Mouse (Mus musculus): ENCODE measurements around the gene Eef1akmt3.
A peak's percentile ranks its signal among the peaks of the same experiment; 100 is the strongest.

Eef1akmt3 gene

DNA sequence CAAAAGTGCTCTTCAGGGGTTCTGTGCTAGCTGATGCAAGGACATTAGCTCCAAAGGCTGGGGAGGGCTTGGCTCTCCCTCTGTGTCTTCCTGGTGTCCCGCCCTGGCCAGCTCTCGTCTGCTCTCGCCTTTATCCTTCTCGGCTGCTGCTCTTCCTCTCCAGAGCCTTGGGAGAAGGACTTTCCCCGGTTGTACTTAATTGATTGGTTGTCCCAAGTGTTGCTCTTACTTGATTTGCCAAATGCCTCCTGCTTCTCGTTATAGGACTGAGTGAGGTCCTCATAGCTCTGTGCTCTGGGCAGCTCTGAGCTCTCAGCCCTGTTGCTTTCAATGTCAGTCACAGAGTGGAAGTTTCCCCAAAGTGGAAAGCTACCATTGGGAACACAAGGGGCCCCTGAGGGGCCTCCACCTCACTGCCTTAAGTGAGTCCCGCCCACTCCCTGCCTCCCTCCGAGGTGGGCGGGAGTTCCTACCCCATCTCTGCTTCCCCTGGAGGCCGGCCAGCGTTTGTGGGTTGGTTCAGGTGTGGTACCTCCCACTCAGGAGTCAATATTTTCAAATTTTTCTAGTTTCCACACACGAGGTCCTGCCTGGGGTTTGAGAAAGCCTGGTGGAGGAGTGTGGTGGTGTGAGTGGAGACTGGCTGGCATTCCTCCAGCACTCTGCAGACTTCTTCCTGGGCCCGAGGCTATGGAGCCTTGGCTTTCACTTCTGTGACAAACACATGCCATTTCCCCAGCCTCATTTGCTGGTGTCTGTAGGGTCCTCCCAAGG, 43.8 kb downstream of the Eef1akmt3 start:
- DNase-seq: no peak

DNA sequence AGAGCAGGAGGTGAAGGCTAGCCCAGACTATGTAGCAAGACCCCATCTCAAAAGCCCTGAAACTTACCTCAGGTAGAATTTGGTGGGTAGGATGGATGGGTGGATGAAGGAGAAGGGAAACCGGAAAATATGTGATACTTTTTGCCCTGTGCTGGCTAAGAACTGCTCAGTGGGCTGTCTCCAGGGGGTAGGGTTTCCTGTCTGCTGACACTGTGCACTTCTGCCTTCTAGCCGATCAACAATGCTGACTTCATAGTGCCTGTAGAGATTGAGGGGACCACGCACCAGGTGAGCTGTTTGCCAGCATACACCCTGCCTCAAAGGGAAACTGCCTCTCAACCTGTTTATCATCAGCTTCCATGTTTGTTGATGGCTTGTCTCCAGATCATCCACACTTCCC, 47.7 kb downstream of the Eef1akmt3 start:
- no peak for DNase-seq

DNA sequence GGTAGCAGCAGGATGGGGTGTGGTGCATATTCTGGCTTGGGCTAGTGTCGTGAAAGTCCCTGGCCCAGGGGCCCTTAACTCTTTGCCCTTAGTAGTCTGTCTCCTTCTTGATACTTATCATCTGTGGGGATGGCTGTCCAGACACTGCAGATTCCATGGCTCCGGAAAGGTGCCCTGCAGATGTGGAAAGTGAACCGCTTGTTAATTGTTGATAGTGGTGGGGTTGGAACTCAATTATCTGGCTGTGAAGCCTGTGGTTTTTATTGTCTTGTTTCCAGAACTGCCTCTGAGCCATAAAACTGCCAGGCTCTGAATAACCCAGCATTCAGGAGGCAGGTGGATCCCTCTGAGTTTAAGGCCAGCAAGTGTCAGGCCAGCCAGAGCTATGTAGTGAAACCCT, 49.6 kb downstream of the Eef1akmt3 start:
- no peak for DNase-seq

DNA sequence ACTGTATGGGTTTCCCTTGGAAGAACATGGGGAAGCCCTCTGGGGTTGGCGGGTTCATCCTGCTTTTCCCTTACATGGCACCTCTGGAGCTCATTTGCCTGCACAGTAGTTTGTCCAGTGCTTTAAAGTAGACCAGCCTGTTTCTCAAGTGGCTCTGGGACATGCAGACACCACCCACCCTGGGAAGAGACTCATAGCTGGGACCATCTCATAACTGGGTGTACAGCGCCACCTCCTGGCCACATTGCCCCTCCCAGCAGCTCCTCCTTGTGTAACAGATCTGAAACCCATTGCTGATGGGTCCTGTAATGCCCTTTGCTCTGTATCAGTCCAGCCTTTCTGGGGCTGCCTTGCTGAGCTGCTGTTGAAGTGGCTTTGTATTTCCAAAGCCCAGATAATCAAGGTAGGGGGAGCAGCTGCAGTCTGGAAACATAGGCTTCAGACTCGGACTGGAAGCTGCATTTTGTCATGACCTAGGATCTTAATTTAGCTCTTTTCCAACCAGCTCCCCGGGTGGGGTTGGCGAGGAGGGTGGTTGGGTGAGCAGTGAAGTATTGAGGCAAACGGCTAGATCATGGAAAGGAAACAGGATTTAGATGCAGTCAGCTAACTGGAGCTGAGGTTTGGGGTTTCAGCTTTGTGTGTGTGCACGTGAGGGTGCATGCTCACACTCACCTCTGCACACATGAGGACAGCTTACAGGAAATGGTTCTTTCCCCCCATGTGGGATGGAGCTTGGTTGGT, 50.8 kb downstream of the Eef1akmt3 start:
- DNase-seq: peak; percentile 89

DNA sequence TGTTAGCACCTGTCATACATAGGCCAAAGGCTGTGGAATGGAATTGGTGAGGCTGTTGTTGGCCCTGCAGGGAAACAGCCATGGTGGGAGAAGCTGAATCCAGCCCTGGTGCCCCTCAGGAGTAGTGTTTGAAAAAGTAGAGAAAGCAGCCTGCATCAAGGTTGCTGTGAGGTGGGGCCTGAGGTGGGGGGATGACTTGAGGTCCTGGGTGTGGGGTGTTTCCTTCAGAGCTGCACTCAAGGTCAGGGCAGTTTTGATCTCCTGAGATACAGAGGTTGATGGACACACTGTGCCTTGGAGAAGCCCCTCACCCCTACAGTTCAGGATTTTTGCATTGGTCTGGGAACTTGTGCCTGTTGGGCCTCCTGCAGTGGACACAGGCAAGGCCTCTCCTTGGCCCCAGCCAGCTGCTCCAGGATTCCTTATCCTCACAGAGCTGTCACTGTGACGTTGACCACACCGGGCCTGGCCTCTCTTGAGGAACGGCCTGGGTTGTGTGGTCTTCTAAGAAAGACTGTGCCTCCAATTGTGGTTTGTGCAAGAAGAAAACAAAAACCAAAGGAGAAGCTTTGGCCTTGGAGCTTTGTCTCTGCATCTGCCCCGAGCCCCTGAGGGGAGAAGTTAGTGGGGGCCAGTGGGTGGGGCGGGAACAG, 52.7 kb downstream of the Eef1akmt3 start:
- no peak for DNase-seq

DNA sequence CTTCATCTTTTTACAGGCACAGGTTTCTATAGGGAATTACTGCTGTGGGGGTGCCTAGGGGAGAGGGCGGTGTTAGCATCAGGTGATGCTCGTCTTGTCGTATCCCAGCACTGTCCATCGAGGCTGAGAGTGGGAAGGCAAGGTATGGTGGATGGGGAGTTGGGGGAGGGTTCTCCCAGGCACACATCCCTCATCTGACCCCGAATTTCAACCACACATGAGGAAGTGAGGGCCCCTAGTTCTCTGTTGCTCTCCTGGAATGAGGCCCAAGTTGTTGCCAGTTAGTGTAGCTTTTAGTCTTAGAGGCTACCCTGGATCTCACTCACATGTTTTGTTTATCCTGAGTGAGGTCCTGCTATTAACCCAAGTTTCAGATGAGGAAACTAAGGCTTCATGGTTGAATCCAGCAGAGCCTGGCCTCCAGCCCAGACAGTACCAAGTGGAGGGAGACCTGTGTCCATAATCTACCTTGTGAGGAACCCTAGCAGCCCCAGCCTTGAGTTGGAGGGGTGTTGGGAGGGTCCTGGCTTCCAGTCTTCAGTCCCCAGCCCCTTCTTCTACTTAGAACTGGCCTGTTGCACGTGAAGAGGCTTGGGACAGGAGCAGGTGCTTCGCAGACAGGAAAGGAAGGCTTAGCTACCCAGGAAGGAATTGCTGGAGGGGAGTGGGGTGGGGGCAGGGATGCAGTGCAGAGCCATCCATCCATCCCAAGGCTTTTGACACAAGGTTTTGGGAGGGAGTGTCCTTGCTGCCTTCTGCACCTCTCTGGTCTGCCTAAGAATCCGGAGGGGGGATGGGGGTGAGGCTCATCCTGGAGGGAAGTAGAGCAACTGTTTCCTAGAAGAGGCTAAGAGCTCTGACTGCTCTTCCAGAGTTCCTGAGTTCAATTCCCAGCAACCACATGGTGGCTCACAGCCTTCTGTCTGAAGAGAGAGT, 53.9 kb downstream of the Eef1akmt3 start:
- no peak for DNase-seq

DNA sequence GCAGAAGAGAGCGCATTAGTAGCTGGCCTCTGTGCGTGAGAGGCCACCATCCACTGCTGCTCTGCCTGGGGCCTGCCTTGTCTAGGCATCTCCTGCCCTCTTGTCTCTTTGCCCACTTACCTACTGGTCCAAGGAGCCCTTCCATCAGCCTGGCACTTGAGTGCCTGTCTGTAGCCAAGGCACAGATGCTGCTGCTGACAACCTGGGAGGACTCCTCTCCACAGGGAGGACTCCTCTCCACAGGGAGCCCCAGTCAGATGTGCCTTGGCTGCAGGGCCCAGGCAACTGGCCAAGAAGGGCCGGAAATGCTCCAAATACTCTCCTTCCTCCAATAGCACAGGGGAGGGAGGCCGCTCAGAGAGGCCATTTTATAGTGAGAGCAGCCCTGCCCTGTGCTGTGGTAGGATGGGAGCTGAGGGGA, 54.8 kb downstream of the Eef1akmt3 start:
- DNase-seq: no peak

DNA sequence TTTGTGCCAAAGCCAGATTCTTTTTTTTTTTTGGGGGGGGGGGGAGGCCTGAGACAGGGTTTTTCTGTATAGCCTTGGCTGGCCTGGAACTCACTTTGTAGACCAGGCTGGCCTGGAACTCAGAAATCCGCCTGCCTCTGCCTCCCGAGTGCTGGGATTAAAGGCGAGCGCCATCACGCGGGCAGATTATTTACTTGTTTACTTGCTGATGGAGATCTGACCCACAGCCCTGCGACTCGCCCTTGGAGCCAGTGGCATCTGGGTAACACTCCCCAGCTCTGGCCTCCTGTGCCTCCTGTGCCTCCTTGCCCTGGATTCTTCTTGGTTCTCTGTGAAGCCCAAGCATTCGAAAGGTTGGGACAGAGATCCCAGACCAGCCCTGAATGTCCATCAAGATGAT, 55.7 kb downstream of the Eef1akmt3 start:
- DNase-seq: no peak

DNA sequence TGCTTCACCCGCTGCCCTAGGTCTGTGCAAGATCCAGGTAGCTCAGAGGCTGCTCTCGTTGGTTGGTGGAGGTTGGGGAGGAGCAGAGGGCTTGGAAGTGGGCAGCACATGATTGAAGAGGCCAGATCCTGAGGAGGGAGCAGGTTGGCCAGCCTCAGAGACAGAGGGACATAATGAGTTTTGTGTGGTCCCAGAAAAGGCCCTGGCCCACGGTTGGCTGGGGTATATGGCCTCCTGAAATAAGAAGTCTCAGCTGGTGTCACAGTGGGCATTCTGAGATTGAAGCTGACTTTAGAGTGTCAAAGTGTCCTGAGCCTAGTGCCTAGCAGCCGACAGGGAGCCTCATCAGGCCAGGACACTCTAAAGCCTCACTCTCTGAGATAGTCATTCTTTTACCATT, 56.2 kb downstream of the Eef1akmt3 start:
- DNase-seq: no peak

DNA sequence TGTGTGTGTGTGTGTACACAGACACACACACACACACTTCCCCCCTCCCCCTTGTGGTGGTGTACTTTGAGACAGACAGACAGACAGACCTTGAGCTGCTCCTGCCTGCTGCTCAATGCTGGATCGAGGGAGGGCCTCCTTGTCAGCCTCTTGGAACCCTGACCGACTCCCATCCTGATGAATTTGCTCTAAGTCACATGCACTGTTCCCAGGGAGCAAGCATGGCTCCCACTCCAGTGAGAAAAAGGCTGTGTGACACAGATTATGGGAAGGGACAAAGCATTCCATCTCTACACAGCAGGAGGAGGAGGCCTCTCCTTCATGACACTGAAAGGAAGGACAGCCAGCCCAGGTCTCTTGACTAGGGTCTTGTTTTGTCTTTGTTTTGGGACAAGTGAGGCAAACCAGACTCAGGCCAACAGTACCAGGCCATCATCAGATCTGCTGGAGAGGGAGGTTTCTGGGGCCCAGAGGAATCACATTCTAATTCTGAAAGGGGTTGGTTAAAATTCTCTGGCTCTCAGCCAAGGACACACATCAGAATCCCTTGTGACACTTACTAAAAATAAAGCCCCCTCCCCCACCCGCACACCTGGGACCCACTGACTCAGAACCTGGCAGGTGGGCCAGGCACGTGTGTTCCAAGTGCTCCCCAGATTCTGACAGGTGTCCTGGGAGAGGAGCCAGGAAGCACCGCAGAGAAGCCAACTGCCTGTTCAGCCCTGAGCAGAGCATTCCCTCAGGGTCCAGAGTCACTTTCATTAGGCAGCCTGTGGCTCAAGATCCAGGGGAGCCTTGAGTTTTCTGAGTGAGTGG, 56.9 kb downstream of the Eef1akmt3 start:
- peak; percentile 25 for DNase-seq

DNA sequence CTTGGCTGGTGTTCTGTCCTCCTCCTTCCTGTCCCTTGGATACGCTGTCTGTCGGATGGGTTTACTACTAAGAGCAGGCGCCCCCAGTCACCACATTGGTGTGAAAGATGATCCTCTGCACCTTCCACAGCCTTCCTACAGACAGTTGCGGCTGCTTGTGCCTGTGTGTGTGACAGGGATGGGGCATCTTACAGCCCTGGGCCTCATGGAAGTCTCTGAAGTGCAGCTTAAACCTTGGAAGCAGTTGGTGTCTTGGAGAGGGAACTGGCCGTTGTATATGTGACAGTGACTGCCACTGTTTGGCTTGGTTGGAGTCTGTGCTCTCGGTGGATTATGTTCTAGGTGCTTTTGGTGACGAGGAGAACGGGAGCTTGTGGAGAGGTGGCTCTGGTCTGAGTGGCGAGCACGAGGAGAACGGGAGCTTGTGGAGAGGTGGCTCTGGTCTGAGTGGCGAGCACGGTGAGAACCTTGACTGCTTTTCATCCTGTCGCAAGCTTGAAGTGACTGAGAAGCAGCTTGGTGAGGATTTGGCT, 58.1 kb downstream of the Eef1akmt3 start:
- DNase-seq: no peak

DNA sequence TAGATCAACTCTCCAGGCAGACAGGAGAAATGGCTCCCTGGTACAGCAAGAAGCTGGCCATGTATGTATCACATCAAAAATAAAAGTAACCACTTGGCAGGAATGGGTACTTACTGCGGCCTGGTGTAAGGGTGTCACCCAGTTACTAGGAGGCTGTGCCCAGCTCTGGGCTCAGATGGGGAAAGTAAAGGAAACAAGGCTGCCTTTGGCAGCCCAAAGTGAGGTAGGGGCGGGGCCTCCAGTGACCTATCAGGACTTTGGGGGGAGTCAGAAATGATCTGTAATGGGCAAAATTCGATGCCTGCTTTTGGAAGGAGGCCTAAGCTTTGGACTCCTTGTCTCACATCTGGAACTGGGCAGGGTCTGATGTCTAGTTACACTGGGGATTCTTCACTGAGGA, 59.6 kb downstream of the Eef1akmt3 start:
- DNase-seq: no peak
